Mouse (Mus musculus): ENCODE measurements at regions not wholly inside any gene's neighbourhood (a gene's known extent, or its start where the extent isn't known, plus 50 kb on each side); places are given as distances from the start of the nearest gene placed in this dataset.
"Not testable (repeated sequence)": the region's sequence is repeated elsewhere in the genome, so short reads cannot be mapped to it uniquely, and the experiment has no call there.

- peaks cover 2% of the 10 kb centered on the region; the same call in 1 of the 2 replicates for H3K4me1 ChIP-seq (ENCODE audit: control insufficient read depth, insufficient read depth, low read length)
- WGBS, result 92% methylated on average over 6 of the region's 6 CpGs
- no peaks in the 10 kb centered on the region for H3K79me2 ChIP-seq (ENCODE audit: control insufficient read depth, insufficient read depth, low read length)
- peak; percentile 47 for DNase-seq (ENCODE audit: extremely low read depth, low read depth, low spot score)
- no peak overlapping the region for H3K27ac ChIP-seq (replicated peaks; ENCODE audit: insufficient read depth, low read depth, low read length)
- no peaks in the 10 kb centered on the region for H3K27me3 ChIP-seq (ENCODE audit: control insufficient read depth, insufficient read depth, low read length)
- no peak overlapping the region for H3K9ac ChIP-seq (ENCODE audit: low read depth, low read length)
- no peak overlapping the region for H3K4me3 ChIP-seq (ENCODE audit: insufficient read depth, low read depth, low read length)
- no peaks in the 10 kb centered on the region for H3K36me3 ChIP-seq (ENCODE audit: control insufficient read depth, insufficient read depth, low read length)
- no peak for TF ChIP-seq POLR2A (IDR thresholded peaks at IDR 0.05; ENCODE audit: extremely low read depth, insufficient read depth, low read length)
- no peak for TF ChIP-seq CTCF (IDR thresholded peaks at IDR 0.05; ENCODE audit: low read depth, low read length)
These were observed 50.7 kb upstream of the Rabgap1l start for GRCm38 (mm10) chr1:160843671-160844070.

DNA sequence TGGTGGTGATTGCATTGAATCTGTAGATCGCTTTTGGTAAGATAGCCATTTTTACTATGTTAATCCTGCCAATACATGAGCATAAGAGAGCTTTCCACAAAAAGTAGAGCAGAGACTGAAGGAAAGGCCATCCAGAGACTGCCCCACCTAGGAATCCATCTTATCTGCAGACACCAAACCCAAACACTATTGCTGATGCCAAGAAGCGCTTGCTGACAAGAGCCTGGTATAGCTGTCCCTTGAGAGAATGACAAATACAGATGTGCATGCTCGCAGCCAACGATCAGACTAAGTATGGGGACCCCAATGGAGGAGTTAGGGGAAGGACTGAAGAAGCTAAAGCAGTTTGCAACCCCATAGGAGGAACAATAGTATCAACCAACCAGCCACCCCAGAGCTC is 51.7 kb upstream of the Rabgap1l start:
- H3K27me3 ChIP-seq (ENCODE audit: control insufficient read depth, insufficient read depth, low read length); H3K4me1 ChIP-seq (ENCODE audit: control insufficient read depth, insufficient read depth, low read length); H3K9ac ChIP-seq (ENCODE audit: low read depth, low read length); H3K36me3 ChIP-seq (ENCODE audit: control insufficient read depth, insufficient read depth, low read length); DNase-seq (ENCODE audit: extremely low read depth, low read depth, low spot score); H3K27ac ChIP-seq (replicated peaks; ENCODE audit: insufficient read depth, low read depth, low read length); H3K4me3 ChIP-seq (ENCODE audit: insufficient read depth, low read depth, low read length); H3K79me2 ChIP-seq (ENCODE audit: control insufficient read depth, insufficient read depth, low read length): not testable (repeated sequence)
- 96% methylated on average over 4 of the region's 4 CpGs for WGBS

DNA sequence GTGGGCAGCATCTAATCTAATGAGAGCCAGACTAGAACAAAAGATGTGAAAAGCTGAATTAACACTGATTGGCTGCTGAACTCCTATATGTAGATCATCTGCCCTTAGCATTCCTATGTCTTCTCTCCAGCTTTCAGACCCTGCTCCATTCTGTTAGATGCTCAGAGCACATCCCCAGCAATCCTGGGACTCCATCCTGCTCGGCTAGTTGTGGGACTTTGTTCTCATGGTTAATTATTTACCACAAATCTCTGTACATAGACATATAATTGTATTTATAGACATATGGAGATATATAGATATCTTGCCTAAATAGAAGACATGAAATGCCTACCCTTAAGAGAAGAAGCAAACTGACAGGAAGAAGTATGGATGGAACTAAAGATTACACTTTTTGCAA is 55.5 kb upstream of the Rc3h1 start:
- H3K27me3 ChIP-seq (ENCODE audit: control insufficient read depth, insufficient read depth, low read length), result no peaks in the 10 kb centered on the region
- H3K4me1 ChIP-seq (ENCODE audit: control insufficient read depth, insufficient read depth, low read length), result no peaks in the 10 kb centered on the region; the same call in 1 of the 2 replicates
- no peak for DNase-seq (ENCODE audit: extremely low read depth, low read depth, low spot score)
- no peak overlapping the region for H3K27ac ChIP-seq (replicated peaks; ENCODE audit: insufficient read depth, low read depth, low read length)
- WGBS, result 14% methylated on average over 1 of the region's 1 CpGs
- TF ChIP-seq CTCF (IDR thresholded peaks at IDR 0.05; ENCODE audit: low read depth, low read length) (no peak), POLR2A (IDR thresholded peaks at IDR 0.05; ENCODE audit: extremely low read depth, insufficient read depth, low read length) (no peak)
- H3K36me3 ChIP-seq (ENCODE audit: control insufficient read depth, insufficient read depth, low read length), result no peaks in the 10 kb centered on the region
- H3K4me3 ChIP-seq (ENCODE audit: insufficient read depth, low read depth, low read length), result no peak overlapping the region
- H3K9ac ChIP-seq (ENCODE audit: low read depth, low read length), result no peak overlapping the region
- no peaks in the 10 kb centered on the region for H3K79me2 ChIP-seq (ENCODE audit: control insufficient read depth, insufficient read depth, low read length)

- WGBS, result 74% methylated on average over 5 of the region's 5 CpGs
- H3K9ac ChIP-seq (ENCODE audit: low read depth, low read length), result no peak overlapping the region
These were observed 51.8 kb upstream of the Rc3h1 start for GRCm38 (mm10) chr1:160854410-160854809.

GRCm38 (mm10) chr1:160855411-160855810 is 50.8 kb upstream of the Rc3h1 start:
- H3K4me1 ChIP-seq (ENCODE audit: control insufficient read depth, insufficient read depth, low read length), result no peaks in the 10 kb centered on the region; the same call in 1 of the 2 replicates
- no peak overlapping the region for H3K9ac ChIP-seq (ENCODE audit: low read depth, low read length)
- DNase-seq (ENCODE audit: extremely low read depth, low read depth, low spot score), result peak; percentile 58
- no peaks in the 10 kb centered on the region for H3K36me3 ChIP-seq (ENCODE audit: control insufficient read depth, insufficient read depth, low read length)
- no peaks in the 10 kb centered on the region for H3K27me3 ChIP-seq (ENCODE audit: control insufficient read depth, insufficient read depth, low read length)
- WGBS, result 69% methylated on average over 3 of the region's 3 CpGs
- no peak for TF ChIP-seq POLR2A (IDR thresholded peaks at IDR 0.05; ENCODE audit: extremely low read depth, insufficient read depth, low read length)
- no peak for TF ChIP-seq CTCF (IDR thresholded peaks at IDR 0.05; ENCODE audit: low read depth, low read length)
- H3K27ac ChIP-seq (replicated peaks; ENCODE audit: insufficient read depth, low read depth, low read length), result no peak overlapping the region
- no peak overlapping the region for H3K4me3 ChIP-seq (ENCODE audit: insufficient read depth, low read depth, low read length)
- no peaks in the 10 kb centered on the region for H3K79me2 ChIP-seq (ENCODE audit: control insufficient read depth, insufficient read depth, low read length)

More at GRCm38 (mm10) chr1:160854410-160854809, 51.8 kb upstream of the Rc3h1 start:
- H3K4me1 ChIP-seq (ENCODE audit: control insufficient read depth, insufficient read depth, low read length), result no peaks in the 10 kb centered on the region; the same call in 1 of the 2 replicates
- no peaks in the 10 kb centered on the region for H3K79me2 ChIP-seq (ENCODE audit: control insufficient read depth, insufficient read depth, low read length)
- peak; percentile 36 for TF ChIP-seq CTCF (IDR thresholded peaks at IDR 0.05; ENCODE audit: low read depth, low read length)
- TF ChIP-seq POLR2A (IDR thresholded peaks at IDR 0.05; ENCODE audit: extremely low read depth, insufficient read depth, low read length), result no peak
- H3K36me3 ChIP-seq (ENCODE audit: control insufficient read depth, insufficient read depth, low read length), result no peaks in the 10 kb centered on the region
- H3K27me3 ChIP-seq (ENCODE audit: control insufficient read depth, insufficient read depth, low read length), result no peaks in the 10 kb centered on the region
- no peak overlapping the region for H3K27ac ChIP-seq (replicated peaks; ENCODE audit: insufficient read depth, low read depth, low read length)
- peak; percentile 46 for DNase-seq (ENCODE audit: extremely low read depth, low read depth, low spot score)
- H3K4me3 ChIP-seq (ENCODE audit: insufficient read depth, low read depth, low read length), result no peak overlapping the region

DNA sequence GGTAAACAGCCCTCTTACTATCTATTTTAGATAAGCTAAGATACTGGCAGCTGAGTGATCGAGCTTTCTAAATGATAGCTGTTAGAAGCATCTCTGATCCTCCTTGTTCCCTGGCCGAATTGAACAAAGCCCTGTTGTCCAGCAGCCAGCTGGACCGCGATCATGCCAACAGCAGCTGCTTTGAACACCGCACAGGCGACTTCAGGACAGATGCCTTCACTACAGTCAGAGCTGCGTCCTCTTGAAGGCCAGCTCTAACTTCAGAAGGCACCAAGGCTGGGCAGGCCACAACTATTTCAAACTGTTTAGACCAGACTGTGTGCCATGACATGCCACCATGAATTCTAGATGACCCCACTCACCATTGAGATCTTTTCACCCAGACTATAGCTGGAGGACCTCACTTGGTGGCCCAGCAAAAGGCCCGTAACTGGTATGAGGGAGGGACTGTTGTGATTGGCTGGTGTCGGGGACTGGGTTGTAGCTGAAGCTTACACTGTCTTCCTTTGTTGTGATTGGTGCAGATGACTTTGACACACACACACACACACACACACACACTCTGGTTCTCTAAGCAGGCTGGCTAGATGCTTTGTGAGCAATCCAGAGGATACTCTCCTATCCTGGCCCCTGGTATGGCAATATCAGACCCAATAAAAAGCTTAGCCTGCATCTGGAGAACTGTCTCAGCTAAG is 50.1 kb upstream of the Rc3h1 start:
- no peak overlapping the region for H3K27ac ChIP-seq (replicated peaks; ENCODE audit: insufficient read depth, low read depth, low read length)

More for the DNA sequence above, 50.1 kb upstream of the Rc3h1 start:
- Histone ChIP-seq H3K27me3 (ENCODE audit: control insufficient read depth, insufficient read depth, low read length) (no peaks in the 10 kb centered on the region), H3K4me1 (ENCODE audit: control insufficient read depth, insufficient read depth, low read length) (no peaks in the 10 kb centered on the region; the same call in 1 of the 2 replicates), H3K9ac (ENCODE audit: low read depth, low read length) (no peak overlapping the region), H3K4me3 (ENCODE audit: insufficient read depth, low read depth, low read length) (no peak overlapping the region), H3K36me3 (ENCODE audit: control insufficient read depth, insufficient read depth, low read length) (no peaks in the 10 kb centered on the region), H3K79me2 (ENCODE audit: control insufficient read depth, insufficient read depth, low read length) (no peaks in the 10 kb centered on the region)
- peak; percentile 62 for DNase-seq (ENCODE audit: extremely low read depth, low read depth, low spot score)
- no peak for TF ChIP-seq CTCF (IDR thresholded peaks at IDR 0.05; ENCODE audit: low read depth, low read length)
- no peak for TF ChIP-seq POLR2A (IDR thresholded peaks at IDR 0.05; ENCODE audit: extremely low read depth, insufficient read depth, low read length)
- 46% methylated on average over 9 of the region's 9 CpGs for WGBS

Data from liver, adult 2 months (tissue).